Mouse (Mus musculus): ENCODE measurements around the gene Mef2b.

DNA sequence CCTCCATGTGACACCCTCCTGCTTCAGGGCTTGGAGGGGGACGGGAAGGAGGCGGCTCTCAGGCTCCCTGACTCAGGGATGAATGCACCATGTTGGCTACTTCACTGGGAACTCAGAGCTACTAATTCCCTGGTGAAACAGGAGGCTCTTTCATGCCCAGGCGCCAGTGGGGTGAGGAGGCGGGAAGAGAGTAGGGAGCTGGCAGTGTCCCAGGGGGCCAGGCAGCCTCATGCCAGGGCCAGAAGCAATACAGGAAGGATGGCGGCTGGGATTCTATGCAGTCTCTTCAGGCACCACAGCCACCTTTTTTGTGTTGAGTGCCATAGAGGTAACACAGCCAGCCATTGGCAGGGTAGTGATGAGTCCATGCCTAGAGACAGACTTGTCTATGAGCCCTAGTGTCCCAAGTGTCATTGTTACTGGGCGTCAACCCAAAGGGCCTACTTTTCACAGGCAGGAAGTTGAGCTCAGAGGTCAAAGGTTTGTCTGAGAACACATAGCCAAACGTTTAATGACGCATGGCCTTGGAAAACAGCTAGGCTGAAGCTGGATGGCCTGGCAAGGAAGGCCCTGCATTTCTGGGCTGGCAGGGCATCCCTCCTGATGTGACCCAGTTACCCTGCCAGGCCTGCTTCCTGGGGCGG, 10.1 kb upstream of the Mef2b start:
- no peak for TF ChIP-seq EP300 (IDR thresholded peaks at IDR 0.05; ENCODE audit: low read depth)
- TF ChIP-seq CTCF (IDR thresholded peaks at IDR 0.05; ENCODE audit: low read depth): no peak
